Mouse (Mus musculus): ENCODE measurements around the gene Cfc1.

The Cfc1 gene

GRCm38 (mm10) chr1:34553690-34554089 is 18.2 kb downstream of the Cfc1 start:
- DNase-seq (ENCODE audit: low read depth, low spot score), result no peak

GRCm38 (mm10) chr1:34554275-34554674 is 18.8 kb downstream of the Cfc1 start:
- DNase-seq (ENCODE audit: low read depth, low spot score), result no peak

- DNase-seq (ENCODE audit: low read depth, low spot score), result no peak
Observed at GRCm38 (mm10) chr1:34560843-34561242, 25.4 kb downstream of the Cfc1 start, which contains the start of gene Prss40. Gene Prss40 (minus strand): TSS chr1:34560943.

GRCm38 (mm10) chr1:34564383-34565045 is 29.1 kb downstream of the Cfc1 start:
- no peak for DNase-seq (ENCODE audit: low read depth, low spot score)

GRCm38 (mm10) chr1:34568120-34568519 is 32.7 kb downstream of the Cfc1 start:
- no peak for DNase-seq (ENCODE audit: low read depth, low spot score)

GRCm38 (mm10) chr1:34569876-34570275 is 34.4 kb downstream of the Cfc1 start:
- no peak for DNase-seq (ENCODE audit: low read depth, low spot score)

GRCm38 (mm10) chr1:34571431-34571830 is 36.0 kb downstream of the Cfc1 start:
- peak; percentile 80 for DNase-seq (ENCODE audit: low read depth, low spot score)

GRCm38 (mm10) chr1:34573221-34573620 is 37.8 kb downstream of the Cfc1 start:
- DNase-seq (ENCODE audit: low read depth, low spot score), result no peak

- peak; percentile 96 for DNase-seq (ENCODE audit: low read depth, low spot score)
Observed at GRCm38 (mm10) chr1:34578851-34579781, 43.7 kb downstream of the Cfc1 start, which contains the start of gene Amer3. Gene Amer3 (plus strand): TSS chr1:34579657.

- DNase-seq (ENCODE audit: low read depth, low spot score), result peak; percentile 85
Observed at GRCm38 (mm10) chr1:34579782-34580356, 44.4 kb downstream of the Cfc1 start.

- DNase-seq (ENCODE audit: low read depth, low spot score), result no peak
Observed at GRCm38 (mm10) chr1:34582218-34582617, 46.8 kb downstream of the Cfc1 start.

- peak; percentile 100 for DNase-seq (ENCODE audit: low read depth, low spot score)
Observed at GRCm38 (mm10) chr1:34583821-34584263, 48.4 kb downstream of the Cfc1 start.

GRCm38 (mm10) chr1:34584736-34585135 is 49.3 kb downstream of the Cfc1 start:
- DNase-seq (ENCODE audit: low read depth, low spot score), result peak; percentile 88

- no peak for DNase-seq (ENCODE audit: low read depth, low spot score)
Observed at GRCm38 (mm10) chr1:34587298-34588096, 52.0 kb downstream of the Cfc1 start.
